Mouse (Mus musculus) neural tube, embryonic 14.5 days (tissue): ENCODE data around the gene Thsd4. TPM values are rescaled to one million over a fixed set of nuclear protein-coding genes. Genes with fewer than 3 reads are reported as not detected.

Source experiments
- ATAC-seq: fragments of 200-750 bp; cut with Nextera tagmentation; 2 replicates; pipeline ENCODE4 v1.8.0; 2017; ENCODE audit warnings: low read depth, mild to moderate bottlenecking, moderate TSS enrichment, moderate library complexity
- H3K27ac ChIP-seq: fragments of 300-500 bp; sonication (generic); 2 replicates; pipeline ENCODE4 v1.5.1; 2014; ENCODE audit warnings: low read depth, mild to moderate bottlenecking, control low read depth, low read length, moderate library complexity, mixed read lengths
- H3K27me3 ChIP-seq: fragments of 300-500 bp; sonication (generic); 2 replicates; pipeline ENCODE4 v1.6.1; 2014; ENCODE audit warnings: low read length; ENCODE audit not compliant: control insufficient read depth, insufficient read depth
- H3K36me3 ChIP-seq: fragments of 300-500 bp; sonication (generic); 2 replicates; pipeline ENCODE4 v1.6.1; 2014; ENCODE audit warnings: low read length, mixed read lengths; ENCODE audit not compliant: control insufficient read depth, insufficient read depth
- H3K4me1 ChIP-seq: fragments of 300-500 bp; sonication (generic); 2 replicates; pipeline ENCODE4 v1.6.1; 2014; ENCODE audit warnings: low read length; ENCODE audit not compliant: control insufficient read depth, insufficient read depth
- H3K4me2 ChIP-seq: fragments of 300-500 bp; sonication (generic); 2 replicates; pipeline ENCODE4 v1.6.1; 2014; ENCODE audit warnings: mild to moderate bottlenecking, low read depth, low read length, control low read depth
- H3K4me3 ChIP-seq: fragments of 300-500 bp; sonication (generic); 2 replicates; pipeline ENCODE4 v1.5.1; 2014; ENCODE audit warnings: low read depth, low read length, control low read depth, mixed read lengths
- H3K9ac ChIP-seq: fragments of 300-500 bp; sonication (generic); replicated peaks from 2 replicates; pipeline ENCODE4 v1.6.1; 2014; ENCODE audit warnings: low read depth, mild to moderate bottlenecking, control low read depth, low read length, mixed read lengths
- H3K9me3 ChIP-seq: fragments of 300-500 bp; sonication (generic); 2 replicates; pipeline ENCODE4 v1.6.1; 2016; ENCODE audit warnings: low read length; ENCODE audit not compliant: control insufficient read depth
- WGBS: fragments of 180-500 bp; shearing (Covaris S2); extraction: QIAGEN DNeasy Blood & Tissue Kit; methylation state at CpG from one replicate; pipeline ENCODE4 v1.1.7; 2014; 5-methylcytosine and 5-hydroxymethylcytosine counted together
- polyA plus RNA-seq: library from polyadenylated mRNA; unstranded; fragments of >200 nt; fragmentation: Nextera tagmentation; extraction: Ambion mirVana; gene quantifications from 2 replicates; pipeline ENCODE4 v1.2.1, GENCODE M21; 2014

The Thsd4 gene
- polyA plus RNA-seq, 1 experiment from 2014 or later = 9.0 TPM

- Histone ChIP-seq H3K27me3 (no peaks in the 10 kb centered on the region), H3K27ac (no peak overlapping the region), H3K9me3 (no peaks in the 10 kb centered on the region), H3K4me3 (no peak overlapping the region), H3K4me2 (no peak overlapping the region), H3K9ac (no peak overlapping the region), H3K36me3 (no peaks in the 10 kb centered on the region), H3K4me1 (no peaks in the 10 kb centered on the region)
- no peak for ATAC-seq
- 40% methylated on average over 7 of the region's 7 CpGs for WGBS
Observed at GRCm38 (mm10) chr9:60405777-60406176, 116.1 kb downstream of the Thsd4 start.

- no peaks in the 10 kb centered on the region for H3K9me3 ChIP-seq
- no peak for ATAC-seq
- no peak overlapping the region for H3K9ac ChIP-seq
- WGBS = 90% methylated on average over 6 of the region's 6 CpGs
- H3K27me3 ChIP-seq = no peaks in the 10 kb centered on the region
- H3K36me3 ChIP-seq = no peaks in the 10 kb centered on the region
- H3K4me1 ChIP-seq = 0 out of 2 replicates have a peak, but pooled peaks cover 2% of the 10 kb centered on the region
- H3K4me3 ChIP-seq = no peak overlapping the region
- no peak overlapping the region for H3K4me2 ChIP-seq
- no peak overlapping the region for H3K27ac ChIP-seq
Observed at GRCm38 (mm10) chr9:60402681-60403080, 119.2 kb downstream of the Thsd4 start.

- H3K27me3 ChIP-seq = no peaks in the 10 kb centered on the region
- no peak overlapping the region for H3K9ac ChIP-seq
- H3K4me3 ChIP-seq = no peak overlapping the region
- H3K27ac ChIP-seq = no peak overlapping the region
- WGBS = 93% methylated on average over 8 of the region's 8 CpGs
- H3K4me2 ChIP-seq = no peak overlapping the region
- H3K36me3 ChIP-seq = no peaks in the 10 kb centered on the region
- no peak for ATAC-seq
- peaks cover 3% of the 10 kb centered on the region; the same call in 1 of the 2 replicates for H3K4me1 ChIP-seq
- no peaks in the 10 kb centered on the region for H3K9me3 ChIP-seq
Observed at GRCm38 (mm10) chr9:60400001-60400400, 121.8 kb downstream of the Thsd4 start.

GRCm38 (mm10) chr9:60398073-60398472 lies 123.8 kb downstream of the Thsd4 start:
- no peak for ATAC-seq
- H3K4me3 ChIP-seq = no peak overlapping the region

GRCm38 (mm10) chr9:60396096-60396495 lies 125.8 kb downstream of the Thsd4 start:
- Histone ChIP-seq H3K36me3 (no peaks in the 10 kb centered on the region), H3K9me3 (no peaks in the 10 kb centered on the region), H3K4me2 (no peak overlapping the region), H3K27me3 (no peaks in the 10 kb centered on the region), H3K27ac (no peak overlapping the region), H3K4me3 (no peak overlapping the region), H3K9ac (no peak overlapping the region), H3K4me1 (peaks cover 3% of the 10 kb centered on the region; the same call in 1 of the 2 replicates)
- 49% methylated on average over 3 of the region's 3 CpGs for WGBS
- peak; percentile 14; the same call in 1 of the 2 replicates for ATAC-seq

More at GRCm38 (mm10) chr9:60398073-60398472, 123.8 kb downstream of the Thsd4 start:
- H3K27ac ChIP-seq = no peak overlapping the region
- no peak overlapping the region for H3K9ac ChIP-seq
- H3K9me3 ChIP-seq = no peaks in the 10 kb centered on the region
- WGBS = 41% methylated on average over 2 of the region's 2 CpGs
- no peaks in the 10 kb centered on the region for H3K27me3 ChIP-seq
- H3K4me1 ChIP-seq = peaks cover 3% of the 10 kb centered on the region; the same call in 1 of the 2 replicates
- no peak overlapping the region for H3K4me2 ChIP-seq
- H3K36me3 ChIP-seq = no peaks in the 10 kb centered on the region

- no peak overlapping the region for H3K4me2 ChIP-seq
- H3K27ac ChIP-seq = no peak overlapping the region
- H3K27me3 ChIP-seq = no peaks in the 10 kb centered on the region
- no peaks in the 10 kb centered on the region for H3K36me3 ChIP-seq
- peaks cover 3% of the 10 kb centered on the region; the same call in 1 of the 2 replicates for H3K4me1 ChIP-seq
- H3K9ac ChIP-seq = no peak overlapping the region
- no peak overlapping the region for H3K4me3 ChIP-seq
- WGBS = 93% methylated on average over 4 of the region's 4 CpGs
- no peaks in the 10 kb centered on the region for H3K9me3 ChIP-seq
- ATAC-seq = no peak
Observed at GRCm38 (mm10) chr9:60392916-60393315, 128.9 kb downstream of the Thsd4 start.

- Histone ChIP-seq H3K27me3 (no peaks in the 10 kb centered on the region), H3K4me1 (no peaks in the 10 kb centered on the region), H3K9me3 (no peaks in the 10 kb centered on the region), H3K36me3 (no peaks in the 10 kb centered on the region), H3K9ac (no peak overlapping the region), H3K4me3 (no peak overlapping the region), H3K27ac (no peak overlapping the region), H3K4me2 (no peak overlapping the region)
- WGBS = 63% methylated on average over 6 of the region's 6 CpGs
- ATAC-seq = no peak
Observed at GRCm38 (mm10) chr9:60384751-60385150, 137.1 kb downstream of the Thsd4 start.

GRCm38 (mm10) chr9:60382941-60383340 lies 138.9 kb downstream of the Thsd4 start:
- no peak overlapping the region for H3K27ac ChIP-seq
- no peak overlapping the region for H3K4me3 ChIP-seq
- H3K36me3 ChIP-seq = no peaks in the 10 kb centered on the region
- no peak overlapping the region for H3K9ac ChIP-seq
- no peak for ATAC-seq
- no peaks in the 10 kb centered on the region for H3K4me1 ChIP-seq
- H3K4me2 ChIP-seq = no peak overlapping the region
- 81% methylated on average over 4 of the region's 4 CpGs for WGBS
- H3K27me3 ChIP-seq = no peaks in the 10 kb centered on the region
- no peaks in the 10 kb centered on the region for H3K9me3 ChIP-seq

- Histone ChIP-seq H3K27ac (no peak overlapping the region), H3K4me3 (no peak overlapping the region), H3K4me1 (no peaks in the 10 kb centered on the region), H3K27me3 (no peaks in the 10 kb centered on the region), H3K9me3 (no peaks in the 10 kb centered on the region), H3K36me3 (no peaks in the 10 kb centered on the region), H3K4me2 (no peak overlapping the region), H3K9ac (no peak overlapping the region)
- no peak for ATAC-seq
- WGBS = 73% methylated on average over 4 of the region's 4 CpGs
Observed at GRCm38 (mm10) chr9:60382526-60382925, 139.3 kb downstream of the Thsd4 start.
